ENCODE assay signal across 24 mouse cellular contexts in genomic region chr12:10422347-10422746, GRCm38 (mm10). TPM values are rescaled to one million over a fixed set of nuclear protein-coding genes. Genes with fewer than 3 reads are reported as not detected.
DNase-seq lines count a peak whose midpoint lies in the region; ATAC-seq and TF ChIP-seq lines count a peak whose summit lies in the region.
"Had no signal": no experiment of that assay in that cellular context is flagged by ENCODE, and none has a peak within 500 bp of the region (broad histone marks: within the 10 kb centered on the region; RNA-seq: fewer than 3 reads in every experiment).

No protein-coding gene starts in this region.

- H3K9me3 ChIP-seq in hindbrain, postnatal 0 days (ENCODE audit: low read length): no peaks in the 10 kb centered on the region
- H3K9me3 ChIP-seq: embryonic facial prominence, embryonic 15.5 days; forebrain, embryonic 10.5 days; heart, embryonic 13.5 days; hindbrain, embryonic 13.5 days had no signal

- no peak overlapping the region for H3K27ac ChIP-seq in gastrocnemius, adult 2 months
- no peak overlapping the region for H3K27ac ChIP-seq in hindbrain, postnatal 0 days
- H3K27ac ChIP-seq: embryonic facial prominence, embryonic 15.5 days; forebrain, embryonic 10.5 days; heart, embryonic 13.5 days; hindbrain, embryonic 13.5 days had no signal

- DNase-seq in gastrocnemius, adult 2 months: peak; percentile 15
- DNase-seq in gastrocnemius, postnatal 10 days: no peak
- peak; percentile 56 for DNase-seq in 3T3-L1 (ENCODE audit: low read depth, low spot score)
- peak; percentile 63 for DNase-seq in forelimb bud, embryonic 11.5 days (ENCODE audit: low read depth, low spot score)
- peak; percentile 53 for DNase-seq in mesoderm, embryonic 11.5 days (ENCODE audit: low read depth, low spot score)
- DNase-seq in hindbrain, postnatal 0 days (ENCODE audit: low spot score): no peak
- DNase-seq: adrenal gland, adult 8-10 months; adrenal gland, postnatal 36 days; cerebellum, adult 2 months; cerebellum, postnatal 10 days; gastrocnemius, postnatal 14 days had no signal

- no peak for TF ChIP-seq CTCF in gastrocnemius, adult 2 months (IDR thresholded peaks at IDR 0.05)
- no peak for TF ChIP-seq CTCF in hindbrain, postnatal 0 days (IDR thresholded peaks at IDR 0.05; ENCODE audit: low read depth)

- no peaks in the 10 kb centered on the region for H3K36me3 ChIP-seq in hindbrain, postnatal 0 days (ENCODE audit: insufficient read depth, low read length)
- H3K36me3 ChIP-seq: embryonic facial prominence, embryonic 15.5 days; forebrain, embryonic 10.5 days; heart, embryonic 13.5 days; hindbrain, embryonic 13.5 days had no signal

- H3K4me2 ChIP-seq in hindbrain, postnatal 0 days (ENCODE audit: low read depth, low read length): no peak overlapping the region
- H3K4me2 ChIP-seq: embryonic facial prominence, embryonic 15.5 days; heart, embryonic 13.5 days; hindbrain, embryonic 13.5 days had no signal

- no peak overlapping the region for H3K4me3 ChIP-seq in gastrocnemius, adult 2 months
- no peak overlapping the region for H3K4me3 ChIP-seq in hindbrain, postnatal 0 days (ENCODE audit: low read length)
- H3K4me3 ChIP-seq: embryonic facial prominence, embryonic 15.5 days; erythroblast, embryonic 14.5 days; forebrain, embryonic 10.5 days; heart, embryonic 13.5 days; hindbrain, embryonic 13.5 days had no signal

- ATAC-seq in hindbrain, postnatal 0 days: no peak
- ATAC-seq in inflammation-experienced regulatory T-cells, adult 6 months: no peak
- ATAC-seq: forebrain, embryonic 14.5 days; intestine, embryonic 16.5 days had no signal

- H3K9ac ChIP-seq in hindbrain, postnatal 0 days (replicated peaks; ENCODE audit: low read length): no peak overlapping the region
- H3K9ac ChIP-seq: embryonic facial prominence, embryonic 15.5 days; heart, embryonic 13.5 days; hindbrain, embryonic 13.5 days had no signal

- no peaks in the 10 kb centered on the region for H3K4me1 ChIP-seq in hindbrain, postnatal 0 days (ENCODE audit: insufficient read depth, low read length)
- H3K4me1 ChIP-seq: embryonic facial prominence, embryonic 15.5 days; heart, embryonic 13.5 days had no signal

- H3K27me3 ChIP-seq in hindbrain, postnatal 0 days (ENCODE audit: insufficient read depth, low read length): no peaks in the 10 kb centered on the region
- H3K27me3 ChIP-seq: embryonic facial prominence, embryonic 15.5 days; heart, embryonic 13.5 days; hindbrain, embryonic 13.5 days had no signal

- intact Hi-C loops in gastrocnemius, adult 2 months (cut with DNase I): no loop called here

- 89% methylated on average over 3 of the region's 3 CpGs for WGBS in hindbrain, postnatal 0 days

RNA-seq across cellular contexts. Expression of gene Rdh14, which starts 31.8 kb away (rescaled TPM):
- 10 to 100 TPM; 35.7 to 50.7 TPM for total RNA-seq in gastrocnemius, adult 2 months (2021)
- 10 to 100 TPM; 31.3 to 36.5 TPM for total RNA-seq in gastrocnemius, postnatal 10 days (2021)
- total RNA-seq in hindbrain, postnatal 0 days (2014; rRNA removed): 31.7 and 38.4 TPM in 2 replicates
- polyA plus RNA-seq in hindbrain, postnatal 0 days (2015; fragmentation: Nextera tagmentation; extraction: Ambion mirVana): 44.5 and 48.3 TPM in 2 replicates
- polyA plus RNA-seq in inflammation-experienced regulatory T-cells, adult 6 months (2017; shearing (Covaris generic)): 10 to 100 TPM in 1 of 3 experiments, 1 to 10 TPM in 2; 7.1 to 10.6 (median 8.8) TPM

RNA-seq across cellular contexts. Expression of gene Nt5c1b, which starts 52.6 kb away (rescaled TPM):
- not detected for total RNA-seq in gastrocnemius, adult 2 months (2021)
- not detected for total RNA-seq in gastrocnemius, postnatal 10 days (2021)
- not detected in 2 replicates for total RNA-seq in hindbrain, postnatal 0 days (2014; rRNA removed)
- 0.13 TPM in 1 of 2 replicates, not detected in the other for polyA plus RNA-seq in hindbrain, postnatal 0 days (2015; fragmentation: Nextera tagmentation; extraction: Ambion mirVana)
- polyA plus RNA-seq in inflammation-experienced regulatory T-cells, adult 6 months (2017; shearing (Covaris generic)): not detected
- total RNA-seq: adrenal gland, adult 8-10 months; adrenal gland, postnatal 36 days; common myeloid progenitor, adult 5-6 weeks; ES-E14; gastrocnemius, postnatal 14 days; hematopoietic stem cell, adult 5-6 weeks had no signal
- polyA plus RNA-seq: cerebellum, adult 2 months; embryonic facial prominence, embryonic 11.5 days; embryonic facial prominence, embryonic 15.5 days; erythroblast, embryonic 14.5 days; forebrain, embryonic 10.5 days; forebrain, embryonic 14.5 days; heart, embryonic 13.5 days; heart, postnatal 0 days; hindbrain, embryonic 13.5 days; intestine, embryonic 16.5 days had no signal

Comparison
In these comparisons a context has a peak if more than half of its experiments do, and no peak if none do; other contexts are left out.
1. DNase-seq: peak in gastrocnemius, adult 2 months (single experiment), 3T3-L1 (single experiment), forelimb bud, embryonic 11.5 days (single experiment) and mesoderm, embryonic 11.5 days (single experiment); none in gastrocnemius, postnatal 10 days (single experiment) and hindbrain, postnatal 0 days (single experiment).